Comparison of ENCODE assay signal across 9 mouse cellular contexts in the genomic region with DNA sequence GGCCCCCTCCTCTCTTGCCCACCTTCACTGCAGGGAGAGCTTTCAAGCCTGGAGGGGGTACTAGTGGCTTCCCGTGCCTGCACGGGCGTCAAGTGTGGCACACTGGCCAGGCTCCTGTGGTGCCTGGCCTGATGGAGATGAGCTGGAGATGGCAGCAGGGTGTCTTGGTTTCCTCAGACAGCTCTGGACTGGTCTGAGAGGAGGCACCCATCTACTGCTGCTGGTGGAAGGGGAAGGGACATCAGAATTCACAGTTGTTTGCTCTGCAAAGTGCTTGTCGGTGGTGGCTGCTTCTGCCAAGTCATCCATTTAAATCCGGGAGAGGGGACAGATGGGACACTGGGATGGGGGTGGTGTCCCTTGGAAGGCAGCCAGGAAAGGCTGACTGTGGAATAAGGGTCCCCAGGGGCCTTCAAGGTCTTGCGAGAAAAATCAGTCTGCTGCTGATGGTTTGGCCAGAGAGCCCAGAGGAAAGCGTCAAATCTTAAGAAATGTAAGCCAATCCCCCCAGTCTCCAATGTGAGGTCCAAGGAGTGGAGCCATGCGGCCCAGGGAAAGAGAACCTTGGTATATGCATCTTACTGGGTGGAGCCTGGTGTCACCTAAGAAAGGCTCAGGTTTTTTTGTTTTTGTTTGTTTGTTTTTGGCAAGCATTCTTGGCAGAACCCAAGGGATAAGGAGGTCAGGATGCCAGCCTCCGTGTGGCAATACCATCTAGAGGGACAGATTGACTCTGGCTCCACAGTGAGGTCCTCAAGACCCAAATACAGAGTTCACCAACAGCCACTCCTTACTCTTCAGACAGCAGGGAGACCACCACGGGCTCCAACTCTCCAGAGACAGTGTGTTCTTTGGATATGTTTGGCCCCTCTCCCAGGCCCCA. TPM values are rescaled to one million over a fixed set of nuclear protein-coding genes. Genes with fewer than 3 reads are reported as not detected.
A peak's percentile ranks its signal among the peaks of the same experiment; 100 is the strongest.
DNase-seq lines count a peak whose midpoint lies in the region; ATAC-seq and TF ChIP-seq lines count a peak whose summit lies in the region.
"Had no signal": no experiment of that assay in that cellular context is flagged by ENCODE, and none has a peak within 500 bp of the region (broad histone marks: within the 10 kb centered on the region; RNA-seq: fewer than 3 reads in every experiment).

No protein-coding gene starts in this region.

- no peak overlapping the region for H3K9ac ChIP-seq in intestine, postnatal 0 days (ENCODE audit: low read depth, low read length)

- H3K4me1 ChIP-seq in brown adipose tissue, adult 24 weeks (ENCODE audit: control insufficient read depth, insufficient read depth, insufficient read length, low read length) = peaks cover 14% of the 10 kb centered on the region
- H3K4me1 ChIP-seq in intestine, postnatal 0 days (replicated peaks; ENCODE audit: control insufficient read depth, insufficient read depth, low read length) = no peaks in the 10 kb centered on the region; the same call in 1 of the 2 replicates

- no peak for TF ChIP-seq CTCF in layer of hippocampus, adult 2 months (conservative IDR thresholded peaks at IDR 0.05)
- no peak for TF ChIP-seq CTCF in intestine, postnatal 0 days (IDR thresholded peaks at IDR 0.05; ENCODE audit: low read depth)

- no peak for ATAC-seq in intestine, postnatal 0 days
- ATAC-seq in erythroblast, adult 5-6 weeks (replicated peaks; ENCODE audit: low FRiP score, poor library complexity, severe bottlenecking) = no peak

- H3K4me2 ChIP-seq in intestine, postnatal 0 days (replicated peaks; ENCODE audit: low read depth) = no peak overlapping the region
- H3K4me2 ChIP-seq: embryonic facial prominence, embryonic 13.5 days had no signal

- H3K36me3 ChIP-seq in intestine, postnatal 0 days (ENCODE audit: control insufficient read depth, insufficient read depth) = peaks cover 41% of the 10 kb centered on the region

- no peak overlapping the region for H3K4me3 ChIP-seq in brown adipose tissue, adult 24 weeks (ENCODE audit: insufficient read depth, low read depth, low read length)
- H3K4me3 ChIP-seq in layer of hippocampus, adult 2 months = no peak overlapping the region
- H3K4me3 ChIP-seq in intestine, postnatal 0 days (ENCODE audit: low read depth, low read length) = no peak overlapping the region
- H3K4me3 ChIP-seq: embryonic facial prominence, embryonic 13.5 days had no signal

- WGBS in intestine, postnatal 0 days = 71% methylated on average over 10 of the region's 10 CpGs

- no peaks in the 10 kb centered on the region for H3K27me3 ChIP-seq in intestine, postnatal 0 days (replicated peaks; ENCODE audit: control insufficient read depth, insufficient read depth, low read length)
- H3K27me3 ChIP-seq: embryonic facial prominence, embryonic 13.5 days had no signal

- H3K27ac ChIP-seq in brown adipose tissue, adult 24 weeks (replicated peaks; ENCODE audit: low read depth, low read length) = peak overlapping the region; percentile 91
- H3K27ac ChIP-seq in layer of hippocampus, adult 2 months = peak overlapping the region; percentile 61
- no peak overlapping the region for H3K27ac ChIP-seq in intestine, postnatal 0 days (ENCODE audit: low read depth, low read length)
- H3K27ac ChIP-seq: embryonic facial prominence, embryonic 13.5 days had no signal

- no peaks in the 10 kb centered on the region for H3K9me3 ChIP-seq in intestine, postnatal 0 days (ENCODE audit: control insufficient read depth)
- H3K9me3 ChIP-seq: embryonic facial prominence, embryonic 13.5 days had no signal

- peak; percentile 22 to 61 for DNase-seq in layer of hippocampus, adult 18-20 months (ENCODE audit: low spot score in 2 of 2)
- DNase-seq in layer of hippocampus, adult 9-10 months (ENCODE audit: low spot score) = no peak
- DNase-seq in gastrocnemius, postnatal 10 days = peak; percentile 33
- DNase-seq in layer of hippocampus, adult 2 months (ENCODE audit: low spot score in 2 of 2) = peak; percentile 12 to 56
- DNase-seq in thymus, postnatal 25 days = no peak

RNA-seq across cellular contexts. Expression of gene Sesn2, which starts 17.9 kb away (rescaled TPM):
- total RNA-seq in layer of hippocampus, adult 18-20 months (2021) = 10 to 100 TPM; 14.4 to 16.8 TPM
- 10.1 and 14.5 TPM in 2 replicates for polyA plus RNA-seq in brown adipose tissue, adult 24 weeks (2012; ENCODE audit: insufficient read depth, insufficient read length, missing spikeins)
- 1 to 10 TPM; 2.2 to 2.6 TPM for total RNA-seq in gastrocnemius, postnatal 10 days (2021)
- 10 to 100 TPM; 13.1 to 13.3 TPM for total RNA-seq in layer of hippocampus, adult 2 months (2021)
- polyA plus RNA-seq in intestine, postnatal 0 days (2015; fragmentation: Nextera tagmentation; extraction: Ambion mirVana) = 17.2 and 18.0 TPM in 2 replicates
- total RNA-seq in erythroblast, adult 5-6 weeks (2015; ENCODE audit: low replicate concordance) = 3.7 and 4.6 TPM in 2 replicates
- 5.8 and 6.6 TPM in 2 replicates for total RNA-seq in erythroblast, adult 5-6 weeks (2017; ENCODE audit: low replicate concordance)

RNA-seq across cellular contexts. Expression of gene Med18, which starts 28.7 kb away (rescaled TPM):
- total RNA-seq in layer of hippocampus, adult 18-20 months (2021) = 1 to 10 TPM; 7.9 to 9.7 TPM
- 2.1 and 3.4 TPM in 2 replicates for polyA plus RNA-seq in brown adipose tissue, adult 24 weeks (2012; ENCODE audit: insufficient read depth, insufficient read length, missing spikeins)
- total RNA-seq in gastrocnemius, postnatal 10 days (2021) = 1 to 10 TPM; 5.1 to 6.5 TPM
- 1 to 10 TPM; 8.7 to 9.4 TPM for total RNA-seq in layer of hippocampus, adult 2 months (2021)
- polyA plus RNA-seq in intestine, postnatal 0 days (2015; fragmentation: Nextera tagmentation; extraction: Ambion mirVana) = 8.8 and 9.5 TPM in 2 replicates
- 2.5 and 5.6 TPM in 2 replicates for total RNA-seq in erythroblast, adult 5-6 weeks (2015; ENCODE audit: low replicate concordance)
- total RNA-seq in erythroblast, adult 5-6 weeks (2017; ENCODE audit: low replicate concordance) = 2.8 and 4.0 TPM in 2 replicates

RNA-seq across cellular contexts. Expression of gene Atpif1, which starts 41.0 kb away (rescaled TPM):
- 100 to 1,000 TPM; 426 to 434 TPM for total RNA-seq in layer of hippocampus, adult 18-20 months (2021)
- 42.9 and 57.3 TPM in 2 replicates for polyA plus RNA-seq in brown adipose tissue, adult 24 weeks (2012; ENCODE audit: insufficient read depth, insufficient read length, missing spikeins)
- 100 to 1,000 TPM; 115 to 139 TPM for total RNA-seq in gastrocnemius, postnatal 10 days (2021)
- total RNA-seq in layer of hippocampus, adult 2 months (2021) = 100 to 1,000 TPM; 416 to 419 TPM
- polyA plus RNA-seq in intestine, postnatal 0 days (2015; fragmentation: Nextera tagmentation; extraction: Ambion mirVana) = 1,746 and 1,835 TPM in 2 replicates
- 715 and 778 TPM in 2 replicates for total RNA-seq in erythroblast, adult 5-6 weeks (2015; ENCODE audit: low replicate concordance)
- total RNA-seq in erythroblast, adult 5-6 weeks (2017; ENCODE audit: low replicate concordance) = 2,175 and 2,816 TPM in 2 replicates

RNA-seq across cellular contexts. Expression of gene Dnajc8, which starts 42.9 kb away (rescaled TPM):
- total RNA-seq in layer of hippocampus, adult 18-20 months (2021) = 10 to 100 TPM; 87.9 to 92.5 TPM
- polyA plus RNA-seq in brown adipose tissue, adult 24 weeks (2012; ENCODE audit: insufficient read depth, insufficient read length, missing spikeins) = 62.3 and 81.0 TPM in 2 replicates
- total RNA-seq in gastrocnemius, postnatal 10 days (2021) = 10 to 100 TPM; 70.0 to 74.9 TPM
- total RNA-seq in layer of hippocampus, adult 2 months (2021) = 10 to 100 TPM; 87.9 to 92.9 TPM
- 119 and 120 TPM in 2 replicates for polyA plus RNA-seq in intestine, postnatal 0 days (2015; fragmentation: Nextera tagmentation; extraction: Ambion mirVana)
- total RNA-seq in erythroblast, adult 5-6 weeks (2015; ENCODE audit: low replicate concordance) = 75.0 and 117 TPM in 2 replicates
- 262 and 314 TPM in 2 replicates for total RNA-seq in erythroblast, adult 5-6 weeks (2017; ENCODE audit: low replicate concordance)

Comparison
In these comparisons a context has a peak if more than half of its experiments do, and no peak if none do; other contexts are left out.
1. DNase-seq: peak in layer of hippocampus, adult 18-20 months (2 of 2), gastrocnemius, postnatal 10 days (single experiment) and layer of hippocampus, adult 2 months (2 of 2); none in layer of hippocampus, adult 9-10 months (single experiment) and thymus, postnatal 25 days (single experiment).